Mouse (Mus musculus) E14TG2a.4 (cell line): ENCODE measurements around the gene Phf24.

ENCODE experiments used
- H3K27me3 ChIP-seq: 2 replicates; pipeline ENCODE4 v1.6.1; 2014; ENCODE audit warnings: low read length, control low read depth; ENCODE audit not compliant: insufficient read depth
- H3K36me3 ChIP-seq: 2 replicates; pipeline ENCODE4 v1.6.1; 2014; ENCODE audit warnings: low read length, control low read depth; ENCODE audit not compliant: insufficient read depth
- H3K4me1 ChIP-seq: replicated peaks from 2 replicates; pipeline ENCODE4 v1.6.1; 2014; ENCODE audit warnings: low read depth, low read length, control low read depth
- H3K4me3 ChIP-seq: replicated peaks from 2 replicates; pipeline ENCODE4 v1.5.1; 2014; ENCODE audit warnings: mild to moderate bottlenecking, low read length
- H3K9me3 ChIP-seq: 2 replicates; pipeline ENCODE4 v1.6.1; 2014; ENCODE audit warnings: low read length, control low read depth
- CTCF ChIP-seq: conservative IDR thresholded peaks from 2 replicates; pipeline ENCODE4 v1.5.1; 2014; ENCODE audit warnings: low read length
- NANOG ChIP-seq: IDR thresholded peaks from 2 replicates; pipeline ENCODE4 v1.6.1; 2014; ENCODE audit warnings: borderline replicate concordance, low read length, mixed read lengths
- POU5F1 ChIP-seq: IDR thresholded peaks from 2 replicates; pipeline ENCODE4 v1.6.1; 2014; ENCODE audit warnings: low read length, borderline replicate concordance

The Phf24 gene

GRCm38 (mm10) chr4:42877657-42878056, 38.8 kb upstream of the Phf24 start:
- no peak for TF ChIP-seq CTCF
- no peak for TF ChIP-seq NANOG
- no peaks in the 10 kb centered on the region for H3K9me3 ChIP-seq
- H3K36me3 ChIP-seq, result no peaks in the 10 kb centered on the region
- no peak overlapping the region for H3K4me3 ChIP-seq
- H3K4me1 ChIP-seq, result peaks cover 7% of the 10 kb centered on the region
- H3K27me3 ChIP-seq, result peaks cover 7% of the 10 kb centered on the region; the same call in 1 of the 2 replicates

DNA sequence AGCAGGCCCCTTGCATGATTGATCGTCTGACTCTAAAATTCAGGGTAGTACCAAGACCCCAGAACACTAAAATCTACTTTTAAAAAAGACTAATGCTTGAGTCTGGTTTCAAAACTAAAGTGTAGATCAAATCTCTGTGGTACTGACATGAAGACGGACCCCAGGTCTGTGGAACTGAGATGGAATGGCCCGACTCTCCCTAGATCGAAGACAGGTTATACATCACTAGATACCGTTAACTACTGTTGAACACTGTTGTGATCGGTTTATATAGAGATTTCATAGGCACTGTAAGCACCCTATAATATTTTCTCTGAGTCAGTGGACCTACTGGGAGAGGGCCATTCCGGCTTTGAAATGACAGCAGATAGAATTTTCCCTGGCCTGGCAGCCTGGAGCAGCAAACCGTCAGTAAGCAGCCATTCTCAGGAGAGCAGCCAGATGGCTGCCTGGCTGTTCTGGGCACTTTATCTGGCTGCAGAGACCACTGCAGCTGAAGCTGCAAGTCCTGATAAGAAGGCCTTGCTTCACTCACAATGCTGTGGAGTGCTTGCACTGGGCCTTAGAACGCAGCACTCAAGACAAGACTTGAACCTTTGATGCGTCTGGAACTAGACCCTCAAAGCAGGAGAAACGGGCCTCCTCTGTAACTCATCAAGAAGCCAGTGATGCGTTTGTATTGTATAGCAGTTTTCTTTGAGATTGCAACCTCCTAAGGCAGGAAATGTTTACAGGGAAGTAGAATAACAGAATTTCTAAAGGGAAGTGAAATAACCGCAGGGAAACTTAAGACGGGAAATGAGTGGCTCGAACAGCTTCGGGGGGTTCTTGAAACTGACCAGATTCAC, 36.4 kb upstream of the Phf24 start:
- no peaks in the 10 kb centered on the region for H3K4me1 ChIP-seq
- TF ChIP-seq POU5F1 (no peak), CTCF (no peak), NANOG (no peak)
- H3K27me3 ChIP-seq, result no peaks in the 10 kb centered on the region
- H3K36me3 ChIP-seq, result no peaks in the 10 kb centered on the region
- no peaks in the 10 kb centered on the region for H3K9me3 ChIP-seq
- H3K4me3 ChIP-seq, result no peak overlapping the region

DNA sequence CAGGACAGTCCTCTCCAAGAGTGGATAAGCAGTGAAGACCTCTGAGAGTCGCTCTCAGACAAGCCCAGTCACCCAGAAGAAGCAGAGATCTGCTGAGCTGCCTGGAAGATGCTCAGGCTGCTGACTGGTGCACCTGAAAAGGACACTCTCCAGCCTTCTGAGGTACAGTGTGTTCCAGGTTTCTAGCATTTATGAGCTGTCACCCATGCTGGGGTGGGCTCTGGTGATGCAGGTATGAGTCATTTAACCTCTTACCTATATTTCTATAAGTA, 35.8 kb upstream of the Phf24 start:
- H3K36me3 ChIP-seq, result no peaks in the 10 kb centered on the region
- TF ChIP-seq POU5F1, result no peak
- no peak for TF ChIP-seq CTCF
- TF ChIP-seq NANOG, result no peak
- no peak overlapping the region for H3K4me3 ChIP-seq
- H3K4me1 ChIP-seq, result no peaks in the 10 kb centered on the region
- no peaks in the 10 kb centered on the region for H3K9me3 ChIP-seq
- H3K27me3 ChIP-seq, result no peaks in the 10 kb centered on the region

GRCm38 (mm10) chr4:42886926-42887325, 29.5 kb upstream of the Phf24 start:
- Histone ChIP-seq H3K4me1 (no peaks in the 10 kb centered on the region), H3K9me3 (no peaks in the 10 kb centered on the region), H3K27me3 (no peaks in the 10 kb centered on the region), H3K4me3 (no peak overlapping the region), H3K36me3 (no peaks in the 10 kb centered on the region)
- no peak for TF ChIP-seq POU5F1
- no peak for TF ChIP-seq CTCF
- no peak for TF ChIP-seq NANOG

DNA sequence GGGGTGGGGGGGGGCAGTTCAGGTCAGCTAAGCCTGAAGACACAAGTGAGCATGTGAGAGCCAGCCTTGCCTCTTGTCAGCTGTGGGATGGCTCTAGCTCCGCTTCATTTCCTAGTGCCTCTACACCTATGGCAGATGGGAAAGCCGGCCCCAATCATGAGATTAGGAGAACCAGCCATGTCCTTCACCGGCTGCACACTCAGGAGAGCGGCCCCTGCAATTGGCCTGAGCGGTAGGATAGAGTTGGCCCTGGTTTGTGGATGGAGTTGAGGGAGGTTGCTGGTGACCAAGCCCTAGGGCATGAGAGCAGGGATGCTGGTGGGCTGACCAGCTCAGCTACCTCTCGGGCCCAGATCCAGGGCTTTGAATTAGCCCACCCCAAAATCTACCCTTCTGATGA, 27.7 kb upstream of the Phf24 start:
- H3K27me3 ChIP-seq, result no peaks in the 10 kb centered on the region
- no peaks in the 10 kb centered on the region for H3K9me3 ChIP-seq
- H3K4me1 ChIP-seq, result no peaks in the 10 kb centered on the region
- no peak overlapping the region for H3K4me3 ChIP-seq
- no peak for TF ChIP-seq POU5F1
- no peak for TF ChIP-seq CTCF
- no peak for TF ChIP-seq NANOG
- H3K36me3 ChIP-seq, result no peaks in the 10 kb centered on the region

- Histone ChIP-seq H3K36me3 (no peaks in the 10 kb centered on the region), H3K27me3 (no peaks in the 10 kb centered on the region), H3K9me3 (no peaks in the 10 kb centered on the region), H3K4me1 (no peaks in the 10 kb centered on the region), H3K4me3 (no peak overlapping the region)
- no peak for TF ChIP-seq POU5F1
- TF ChIP-seq CTCF, result no peak
- no peak for TF ChIP-seq NANOG
Observed at GRCm38 (mm10) chr4:42891176-42891575, 25.3 kb upstream of the Phf24 start.

- Histone ChIP-seq H3K36me3 (no peaks in the 10 kb centered on the region), H3K4me1 (peaks cover 13% of the 10 kb centered on the region)
- TF ChIP-seq NANOG (no peak), CTCF (no peak), POU5F1 (no peak)
Observed at GRCm38 (mm10) chr4:42895118-42895517, 21.3 kb upstream of the Phf24 start.

GRCm38 (mm10) chr4:42898914-42899313, 17.5 kb upstream of the Phf24 start:
- Histone ChIP-seq H3K9me3 (no peaks in the 10 kb centered on the region), H3K36me3 (no peaks in the 10 kb centered on the region), H3K4me3 (no peak overlapping the region), H3K27me3 (peaks cover 30% of the 10 kb centered on the region), H3K4me1 (peaks cover 22% of the 10 kb centered on the region)
- TF ChIP-seq POU5F1, result no peak
- no peak for TF ChIP-seq CTCF
- peak; percentile 13; the same call in 1 of the 2 replicates for TF ChIP-seq NANOG

More at GRCm38 (mm10) chr4:42895118-42895517, 21.3 kb upstream of the Phf24 start:
- H3K9me3 ChIP-seq, result no peaks in the 10 kb centered on the region
- no peak overlapping the region for H3K4me3 ChIP-seq
- H3K27me3 ChIP-seq, result peaks cover 6% of the 10 kb centered on the region

GRCm38 (mm10) chr4:42900878-42901277, 15.6 kb upstream of the Phf24 start:
- Histone ChIP-seq H3K4me3 (no peak overlapping the region), H3K27me3 (peaks cover 36% of the 10 kb centered on the region), H3K9me3 (no peaks in the 10 kb centered on the region), H3K36me3 (no peaks in the 10 kb centered on the region), H3K4me1 (peaks cover 22% of the 10 kb centered on the region)
- TF ChIP-seq CTCF (no peak), POU5F1 (no peak), NANOG (no peak)
